Mouse (Mus musculus) heart, adult 2 months (tissue): Measurements from ENCODE around the gene Srprb.

Experiments
- CTCF ChIP-seq: fragments of 200-600 bp; IDR thresholded peaks from 2 replicates; pipeline ENCODE4 v1.8.1; 2022; ENCODE audit warnings: antibody characterized with exemption, mild to moderate bottlenecking, moderate library complexity
- EP300 ChIP-seq: fragments of 200-500 bp; IDR thresholded peaks from 2 replicates; pipeline ENCODE4 v1.6.1; 2011; ENCODE audit warnings: low read depth, low read length, control low read depth; ENCODE audit not compliant: insufficient read depth
- POLR2A ChIP-seq: fragments of 200-500 bp; IDR thresholded peaks from 2 replicates; pipeline ENCODE4 v1.6.1; 2011; ENCODE audit warnings: mild to moderate bottlenecking, low read depth, low read length, control low read depth; ENCODE audit not compliant: insufficient read depth

DNA sequence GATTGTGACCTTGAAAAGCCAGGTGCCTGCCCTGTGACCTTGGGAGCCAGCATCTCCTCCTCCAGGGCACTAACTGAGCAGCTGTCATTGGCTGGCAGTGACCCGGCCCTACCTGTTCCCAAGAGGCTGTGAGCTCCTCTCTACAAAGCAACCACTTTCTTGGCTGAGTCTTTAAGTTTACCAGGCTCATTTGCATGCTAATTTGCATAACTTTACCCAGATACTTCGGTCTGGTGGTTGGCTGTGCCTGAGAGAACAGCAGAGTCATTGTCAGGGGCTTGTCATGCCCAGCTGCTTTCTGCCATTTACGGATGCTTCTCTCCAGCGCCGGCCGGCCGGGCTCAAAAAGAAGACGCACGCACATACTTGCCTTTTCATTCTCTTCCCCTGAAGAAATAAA is 55.2 kb downstream of the Srprb start:
- TF ChIP-seq CTCF, result no peak
- no peak for TF ChIP-seq POLR2A
- no peak for TF ChIP-seq EP300
